Mouse (Mus musculus): Measurements from ENCODE around the gene Musk.

Musk gene

GRCm38 (mm10) chr4:58314942-58315508 is 29.3 kb downstream of the Musk start:
- DNase-seq (ENCODE audit: low spot score) = no peak

DNA sequence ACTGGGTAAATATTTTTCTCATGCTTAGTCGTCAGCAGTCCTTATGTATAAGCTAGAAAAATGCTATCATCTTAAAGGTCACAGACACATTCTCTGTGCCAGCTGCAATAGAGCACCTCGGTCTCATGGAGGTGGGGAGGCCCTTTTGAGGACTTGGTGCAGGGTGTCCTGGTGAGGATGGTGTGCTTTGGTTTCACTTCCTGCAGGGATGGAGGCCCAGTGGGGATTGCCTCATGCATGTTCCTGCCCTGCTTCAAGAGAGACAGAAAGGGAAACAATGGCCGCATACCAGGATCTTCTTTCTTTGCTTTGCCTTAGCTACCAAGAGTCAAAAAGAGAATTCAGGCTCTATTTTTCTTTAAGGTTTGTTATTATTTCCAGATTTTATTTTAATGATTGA is 31.8 kb downstream of the Musk start:
- DNase-seq (ENCODE audit: low spot score) = no peak

DNA sequence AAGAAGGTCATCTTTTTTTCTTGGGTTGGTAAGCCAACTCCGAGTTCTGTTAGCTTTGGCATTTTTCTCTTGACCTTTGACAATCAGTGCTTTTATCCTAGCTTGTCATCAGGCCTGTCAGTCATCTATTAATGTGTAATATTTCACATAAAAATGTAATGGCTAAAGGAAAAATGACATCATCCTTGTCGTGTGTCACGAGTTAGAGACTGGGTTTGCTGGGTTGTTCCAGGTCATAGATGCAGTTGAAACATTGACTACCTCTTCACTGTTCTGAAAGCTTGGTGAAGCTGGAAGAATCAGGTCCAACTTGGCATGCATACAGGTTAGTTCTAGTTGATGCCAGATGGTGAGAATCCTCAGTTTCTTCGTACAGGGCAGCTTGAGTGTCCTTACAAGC is 34.5 kb downstream of the Musk start:
- DNase-seq (ENCODE audit: low spot score) = no peak

- no peak for DNase-seq (ENCODE audit: low spot score)
Measured at GRCm38 (mm10) chr4:58326746-58327145, 41.0 kb downstream of the Musk start.

- DNase-seq (ENCODE audit: low spot score) = no peak
Measured at GRCm38 (mm10) chr4:58328231-58328630, 42.5 kb downstream of the Musk start.

- no peak for DNase-seq (ENCODE audit: low spot score)
Measured at GRCm38 (mm10) chr4:58330016-58330415, 44.3 kb downstream of the Musk start.

DNA sequence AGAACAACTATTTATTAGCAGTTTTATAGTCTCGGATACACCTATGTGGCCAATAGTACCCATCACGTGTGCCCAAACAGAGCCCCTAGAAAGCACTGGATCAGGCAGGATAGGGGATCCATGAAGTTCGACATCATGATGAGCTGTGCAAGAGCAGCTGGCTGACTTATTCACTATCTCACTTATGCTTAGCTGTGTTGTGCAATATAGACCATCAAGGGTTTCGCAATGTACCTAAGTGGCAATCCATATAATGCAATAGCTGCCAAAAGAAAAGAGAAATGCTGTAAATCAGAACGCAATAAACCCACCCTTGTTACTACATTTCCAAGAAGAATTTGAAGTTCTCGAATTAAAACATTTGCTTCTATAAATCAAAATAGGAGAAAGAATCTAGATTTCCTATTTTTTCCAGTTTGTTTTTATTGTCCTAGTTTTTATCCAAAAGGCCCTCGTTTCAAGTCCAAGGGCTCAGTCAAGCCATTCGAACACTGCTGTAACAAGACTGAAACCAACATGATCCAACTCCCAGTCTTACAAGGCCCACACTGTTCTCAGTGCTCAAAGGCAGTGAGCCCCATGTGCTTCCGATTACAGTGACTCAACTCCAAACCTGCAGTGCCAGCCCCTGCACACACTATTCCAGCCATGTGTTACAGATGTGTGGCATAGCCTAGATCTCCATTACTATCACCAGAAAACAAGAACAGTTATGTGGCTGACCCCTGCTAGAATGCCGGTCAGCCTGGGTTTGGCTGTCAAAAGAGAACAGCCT is 45.3 kb downstream of the Musk start:
- no peak for DNase-seq (ENCODE audit: low spot score)

DNA sequence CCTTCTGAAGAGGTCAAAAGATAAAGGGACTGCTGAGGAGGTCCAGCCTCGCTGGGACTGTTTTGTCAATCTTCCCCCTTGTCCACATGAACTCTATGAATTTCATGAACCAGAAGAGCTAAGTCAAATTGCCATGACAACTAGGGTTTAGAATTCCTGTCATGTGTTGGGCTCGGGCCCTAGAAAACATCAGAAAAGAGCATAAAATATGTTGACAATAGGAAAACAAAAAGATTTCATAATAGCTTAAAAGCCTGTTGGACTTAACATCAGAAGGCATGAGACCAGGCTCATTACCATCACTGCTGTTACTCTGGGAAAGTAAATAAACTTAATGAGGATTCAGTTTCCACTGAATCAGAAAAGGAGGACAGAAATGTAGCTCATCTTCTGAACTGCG is 46.6 kb downstream of the Musk start:
- no peak for DNase-seq (ENCODE audit: low spot score)

DNA sequence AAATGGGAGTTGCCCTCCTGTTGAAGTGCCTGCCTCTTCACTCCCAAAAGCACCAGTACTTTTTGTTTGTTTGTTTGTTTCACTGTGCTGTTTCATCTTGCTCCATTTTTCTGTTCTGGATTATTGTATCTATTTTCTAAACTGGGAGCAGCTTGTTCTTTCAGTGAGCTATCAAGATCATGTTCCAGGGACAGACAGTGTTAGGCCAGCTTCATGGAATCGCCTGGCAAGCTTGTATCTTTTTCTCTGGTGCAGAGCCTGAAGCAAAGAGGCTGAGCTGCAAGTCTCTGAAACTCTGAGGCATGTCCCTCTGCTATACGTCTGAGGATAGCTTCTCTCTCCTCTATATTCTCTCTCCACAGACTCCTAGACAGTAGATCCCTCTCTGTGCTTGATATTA is 50.5 kb downstream of the Musk start:
- no peak for DNase-seq (ENCODE audit: low spot score)

- no peak for DNase-seq (ENCODE audit: low spot score)
Measured at GRCm38 (mm10) chr4:58339226-58339625, 53.5 kb downstream of the Musk start.

- DNase-seq (ENCODE audit: low spot score) = no peak
Measured at GRCm38 (mm10) chr4:58350206-58350605, 64.4 kb downstream of the Musk start.

- no peak for DNase-seq (ENCODE audit: low spot score)
Measured at GRCm38 (mm10) chr4:58351165-58351564, 65.4 kb downstream of the Musk start.

DNA sequence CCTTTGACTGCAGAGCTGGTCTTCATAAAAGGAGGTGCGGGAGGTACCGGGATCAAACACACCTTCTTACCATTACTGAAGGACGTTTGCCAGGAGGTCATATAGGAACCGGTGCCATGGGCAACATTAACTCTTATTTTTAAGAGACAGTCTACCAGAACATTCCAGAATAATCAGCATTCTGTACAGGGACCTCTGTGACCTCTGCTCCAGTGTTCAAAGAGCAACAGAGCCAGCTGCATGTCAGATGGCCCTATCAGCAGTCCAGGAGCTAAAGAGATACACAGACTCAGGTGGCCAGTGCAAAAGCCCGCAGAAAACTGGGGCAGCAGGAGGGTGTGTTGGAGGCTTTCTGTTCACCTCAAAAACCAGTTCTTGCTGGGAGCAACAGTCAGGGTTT is 65.8 kb downstream of the Musk start:
- peak; percentile 18 for DNase-seq (ENCODE audit: low spot score)

DNA sequence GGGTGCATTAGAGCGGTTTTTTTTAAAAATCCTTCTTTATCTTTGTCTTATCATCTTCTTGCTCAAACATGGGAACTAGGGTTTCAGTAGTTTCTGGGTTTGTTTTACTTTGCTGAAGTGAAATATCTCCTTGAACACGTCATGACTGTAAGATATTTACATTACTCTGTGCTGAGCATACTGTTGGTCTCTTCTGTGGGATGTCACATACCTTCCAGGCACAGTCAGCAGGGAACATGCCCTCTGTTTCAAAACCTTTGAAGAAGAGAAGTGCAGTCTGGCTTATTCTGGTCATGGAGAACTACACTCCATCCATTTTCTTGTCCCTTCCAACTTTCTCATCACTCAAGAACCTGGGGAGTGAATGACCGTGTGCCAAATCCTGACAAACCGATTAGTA is 73.2 kb downstream of the Musk start:
- DNase-seq (ENCODE audit: low spot score) = no peak

DNA sequence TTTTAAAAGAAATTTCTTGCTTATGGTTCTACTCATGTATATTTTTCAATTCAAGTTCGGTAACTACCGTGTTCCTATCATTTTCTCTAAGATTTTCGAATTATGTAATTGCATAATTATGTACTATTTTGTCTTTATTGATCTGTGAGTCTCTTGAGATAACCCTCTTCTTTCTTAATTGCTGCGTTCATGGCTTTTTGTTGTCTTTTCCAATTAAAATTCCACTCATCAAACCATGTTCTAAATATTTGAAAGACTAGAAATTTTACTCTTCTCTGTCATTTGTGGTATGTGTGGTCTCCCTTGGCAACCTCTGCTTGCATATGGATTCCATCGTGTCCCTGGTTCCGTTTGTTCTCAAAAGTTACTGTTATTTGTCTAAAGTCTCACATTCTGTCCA is 79.6 kb downstream of the Musk start:
- no peak for DNase-seq (ENCODE audit: low spot score)

- no peak for DNase-seq (ENCODE audit: low spot score)
Measured at GRCm38 (mm10) chr4:58371106-58371505, 85.3 kb downstream of the Musk start.

DNA sequence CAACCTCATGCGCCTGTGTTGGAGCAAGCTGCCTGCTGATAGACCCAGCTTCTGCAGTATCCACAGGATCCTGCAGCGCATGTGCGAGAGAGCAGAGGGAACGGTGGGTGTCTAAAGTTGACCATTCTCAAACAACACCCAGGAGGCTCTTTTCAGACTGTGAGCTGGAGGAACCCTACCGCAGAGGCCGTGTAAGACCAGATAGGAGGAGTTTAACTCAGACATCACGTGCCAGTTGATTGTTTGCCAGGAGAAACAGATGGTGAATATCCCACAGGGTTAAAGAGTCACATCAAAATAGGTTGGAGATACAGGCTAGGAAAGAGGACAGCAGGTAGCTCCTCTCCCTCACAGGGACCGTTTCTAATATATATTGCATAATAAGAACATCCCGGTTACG is 87.8 kb downstream of the Musk start:
- DNase-seq (ENCODE audit: low spot score) = no peak

DNA sequence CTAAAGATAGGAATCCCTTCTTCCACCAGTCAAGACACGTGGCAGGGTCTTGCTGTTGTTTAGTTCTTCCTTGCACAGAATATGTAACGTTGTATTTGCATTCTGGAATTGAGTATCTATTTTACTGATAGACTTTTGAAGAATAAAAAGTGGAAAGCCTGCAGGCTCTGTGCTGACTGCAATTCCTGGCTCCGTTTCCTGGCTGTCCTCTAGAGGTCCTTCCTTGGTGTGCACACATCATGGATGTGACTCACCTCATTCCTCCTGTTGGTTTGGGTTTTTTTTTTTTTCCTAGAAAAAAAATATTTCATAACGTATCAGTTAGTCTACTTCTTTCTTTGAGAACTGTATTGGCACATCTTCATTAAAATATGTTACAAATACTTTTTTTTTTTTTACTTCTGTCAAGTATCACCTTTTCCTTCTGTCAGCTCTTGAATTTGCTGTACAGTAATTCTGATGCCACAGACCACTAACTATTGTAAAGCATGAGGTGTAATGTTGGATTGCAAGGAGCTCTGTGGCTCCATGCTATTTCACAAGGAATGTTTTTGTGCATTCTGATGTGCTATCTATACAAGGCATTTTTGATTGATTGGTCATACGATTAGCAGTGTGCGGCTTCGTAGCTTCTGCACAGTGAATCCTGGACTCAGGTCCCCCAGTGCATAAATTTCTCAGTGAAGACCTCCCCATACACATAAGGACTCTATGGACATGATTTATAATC is 88.5 kb downstream of the Musk start:
- DNase-seq (ENCODE audit: low spot score) = no peak

DNA sequence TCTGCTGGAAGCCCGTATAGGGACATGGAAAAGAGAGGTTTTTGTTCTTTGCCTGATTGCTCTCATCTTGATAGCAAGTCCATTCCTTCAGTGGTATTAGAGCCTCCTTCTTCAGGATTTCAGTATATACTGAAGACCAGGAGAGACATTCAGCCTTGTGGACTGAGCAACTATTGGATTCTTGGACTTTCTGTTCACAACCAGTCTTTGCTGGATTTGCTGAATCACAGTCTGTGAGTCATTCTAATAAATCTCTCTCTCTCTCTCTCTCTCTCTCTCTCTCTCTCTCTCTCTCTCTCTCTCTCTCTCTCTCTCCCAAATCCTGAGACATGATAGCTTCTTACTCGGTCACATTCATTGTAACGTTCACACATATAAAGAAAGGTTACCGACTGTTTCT is 93.4 kb downstream of the Musk start:
- no peak for DNase-seq (ENCODE audit: low spot score)

DNA sequence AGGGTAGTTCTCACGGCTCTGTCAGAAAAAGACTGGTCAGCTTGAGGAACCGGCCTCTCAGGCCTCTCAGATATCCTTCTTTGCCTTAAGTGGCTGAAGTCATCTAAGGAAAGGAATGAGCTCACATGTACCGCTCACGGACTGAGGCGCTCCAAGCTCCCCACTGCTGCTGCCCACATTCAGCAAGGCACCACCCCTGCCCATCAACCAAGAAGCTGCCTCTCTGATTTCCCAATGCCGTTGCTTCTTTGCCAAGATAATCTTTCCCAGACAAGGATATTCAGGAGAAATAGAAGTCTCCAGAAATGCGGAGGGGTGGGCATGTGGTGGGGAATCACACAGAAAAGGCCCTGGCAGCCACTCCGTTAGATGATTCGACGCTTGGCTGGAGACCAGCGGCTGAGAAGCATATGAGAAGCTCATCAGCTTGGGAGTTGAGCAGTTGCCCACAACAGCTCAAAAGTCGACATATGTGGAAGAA is 115.1 kb downstream of the Musk start:
- no peak for DNase-seq (ENCODE audit: low spot score)

GRCm38 (mm10) chr4:58401973-58402501 is 116.3 kb downstream of the Musk start:
- no peak for DNase-seq (ENCODE audit: low spot score)

DNA sequence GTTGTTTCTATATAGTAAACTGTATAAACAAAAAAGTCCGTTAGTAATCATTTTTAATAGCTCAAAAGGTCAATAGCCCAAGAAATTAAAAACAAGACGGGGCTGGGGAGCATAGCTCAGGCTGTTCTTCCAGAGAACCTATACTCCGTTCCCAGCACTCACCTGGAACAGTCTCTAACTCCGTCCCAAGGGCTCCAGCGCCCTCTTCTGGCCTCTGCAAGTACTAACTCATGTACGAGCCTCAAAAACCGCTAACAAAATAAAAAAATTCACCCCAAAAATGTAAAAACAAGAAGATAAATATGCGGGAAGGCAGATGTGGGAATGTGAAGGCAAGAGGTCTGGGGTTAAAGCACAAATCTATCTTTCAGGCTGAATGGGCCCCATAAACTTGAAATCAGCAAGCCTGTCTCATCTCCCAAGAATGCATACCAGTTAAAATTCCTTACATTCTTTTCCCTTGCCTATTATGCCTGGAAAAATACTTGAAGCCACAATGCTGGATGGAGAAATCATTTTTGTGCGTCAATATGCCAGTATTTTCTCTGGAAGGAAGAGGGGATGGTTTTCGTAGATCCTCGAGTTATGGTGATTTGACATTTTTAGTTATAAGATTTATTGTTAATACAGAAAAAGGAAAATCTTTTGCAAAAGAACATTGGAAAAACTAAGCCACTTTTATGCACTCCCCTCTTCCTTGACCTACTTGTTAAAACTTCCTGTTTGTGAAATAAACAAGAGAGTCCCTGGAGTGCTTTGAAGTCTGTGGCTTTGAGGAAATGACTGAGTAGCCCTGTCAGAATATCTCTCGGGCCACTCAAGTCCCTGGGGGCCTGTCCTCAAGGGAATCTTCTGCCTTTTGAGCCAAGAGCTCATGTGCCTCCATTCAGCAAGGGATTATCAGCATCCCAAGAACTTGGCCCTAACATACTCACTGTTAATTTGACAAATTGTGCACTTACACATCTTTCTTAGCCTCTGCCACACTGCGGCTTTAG is 127.7 kb downstream of the Musk start:
- no peak for DNase-seq (ENCODE audit: low spot score)
